Mouse (Mus musculus) lung, adult 2 months (tissue): ENCODE data around the gene Bod1.

ENCODE experiments used
- CTCF ChIP-seq: fragments of 200-500 bp; IDR thresholded peaks from 2 replicates; pipeline ENCODE4 v1.5.1; 2011; ENCODE audit warnings: mild to moderate bottlenecking, low read length, control low read depth; ENCODE audit not compliant: insufficient read depth
- POLR2A ChIP-seq: fragments of 200-500 bp; IDR thresholded peaks from 2 replicates; pipeline ENCODE4 v1.6.1; 2011; ENCODE audit warnings: low read depth, mild to moderate bottlenecking, control low read depth, low read length, borderline replicate concordance; ENCODE audit errors: extremely low read depth

DNA sequence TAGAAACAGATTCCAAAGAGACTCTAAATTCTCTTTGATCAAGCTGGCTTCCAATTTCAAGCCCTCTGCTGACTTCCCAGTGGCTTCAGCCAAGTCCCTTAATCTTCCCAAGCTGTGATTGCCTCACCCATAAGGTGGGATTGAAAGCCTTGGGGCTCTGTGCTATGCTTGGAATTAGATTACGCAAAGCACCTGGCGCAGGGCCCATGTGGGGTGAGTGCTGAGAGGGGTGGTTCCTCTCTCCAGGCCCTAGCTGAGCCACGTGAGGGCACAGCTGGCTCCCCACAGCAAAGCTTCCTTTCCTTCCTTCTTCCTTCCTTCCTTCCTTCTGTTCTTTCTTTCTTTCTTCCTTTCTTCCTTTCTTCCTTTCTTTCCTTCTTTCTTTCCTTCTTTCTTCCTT, 54.4 kb downstream of the Bod1 start:
- TF ChIP-seq POLR2A (no peak), CTCF (no peak)
